Comparison of ENCODE assay signal across 20 mouse cellular contexts in genomic region chr17:62286086-62287080, GRCm38 (mm10).
DNase-seq lines count a peak whose midpoint lies in the region; ATAC-seq and TF ChIP-seq lines count a peak whose summit lies in the region.
"Had no signal": no experiment of that assay in that cellular context is flagged by ENCODE, and none has a peak within 500 bp of the region (broad histone marks: within the 10 kb centered on the region; RNA-seq: fewer than 3 reads in every experiment).

No protein-coding gene starts in this region.

- no peak overlapping the region for H3K9ac ChIP-seq in heart, embryonic 15.5 days
- H3K9ac ChIP-seq: forebrain, embryonic 15.5 days; hindbrain, embryonic 15.5 days; limb, embryonic 13.5 days; liver, embryonic 15.5 days; midbrain, embryonic 12.5 days had no signal

- no peak for ATAC-seq in heart, embryonic 15.5 days (replicated peaks; ENCODE audit: insufficient number of reproducible peaks, insufficient read depth, low FRiP score, low read depth)
- ATAC-seq: forebrain, embryonic 15.5 days had no signal

- H3K27me3 ChIP-seq in heart, embryonic 15.5 days, result no peaks in the 10 kb centered on the region
- no peaks in the 10 kb centered on the region for H3K27me3 ChIP-seq in kidney, adult 2 months (replicated peaks; ENCODE audit: control insufficient read depth, insufficient read depth, low read length)
- H3K27me3 ChIP-seq: forebrain, embryonic 15.5 days; hindbrain, embryonic 15.5 days; limb, embryonic 13.5 days; liver, embryonic 15.5 days; midbrain, embryonic 12.5 days had no signal

- H3K9me3 ChIP-seq in heart, embryonic 15.5 days (replicated peaks), result no peaks in the 10 kb centered on the region
- H3K9me3 ChIP-seq: forebrain, embryonic 15.5 days; hindbrain, embryonic 15.5 days; limb, embryonic 13.5 days; liver, embryonic 15.5 days; midbrain, embryonic 12.5 days had no signal

- H3K4me3 ChIP-seq in heart, embryonic 15.5 days, result no peak overlapping the region
- H3K4me3 ChIP-seq in kidney, adult 2 months (ENCODE audit: insufficient read depth, low read depth, low read length), result no peak overlapping the region
- H3K4me3 ChIP-seq: forebrain, embryonic 15.5 days; gastrocnemius, adult 2 months; hindbrain, embryonic 15.5 days; left cerebral cortex, adult 2 months; limb, embryonic 13.5 days; liver, embryonic 15.5 days; midbrain, embryonic 12.5 days; myocyte had no signal

- no peaks in the 10 kb centered on the region for H3K36me3 ChIP-seq in heart, embryonic 15.5 days
- no peaks in the 10 kb centered on the region for H3K36me3 ChIP-seq in kidney, adult 2 months (ENCODE audit: control insufficient read depth, insufficient read depth, low read length)
- H3K36me3 ChIP-seq: forebrain, embryonic 15.5 days; G1E; hindbrain, embryonic 15.5 days; limb, embryonic 13.5 days; liver, embryonic 15.5 days; midbrain, embryonic 12.5 days had no signal

- no peak overlapping the region for H3K27ac ChIP-seq in heart, embryonic 15.5 days
- no peak overlapping the region for H3K27ac ChIP-seq in kidney, adult 2 months (ENCODE audit: insufficient read depth, low read depth, low read length)
- H3K27ac ChIP-seq: forebrain, embryonic 15.5 days; gastrocnemius, adult 2 months; hindbrain, embryonic 15.5 days; left cerebral cortex, adult 2 months; limb, embryonic 13.5 days; liver, embryonic 15.5 days; midbrain, embryonic 12.5 days had no signal

- peaks cover 4% of the 10 kb centered on the region; the same call in 1 of the 2 replicates for H3K4me1 ChIP-seq in heart, embryonic 15.5 days (replicated peaks)
- no peaks in the 10 kb centered on the region for H3K4me1 ChIP-seq in kidney, adult 2 months (ENCODE audit: control insufficient read depth, insufficient read depth, low read length)
- H3K4me1 ChIP-seq: forebrain, embryonic 15.5 days; hindbrain, embryonic 15.5 days; limb, embryonic 13.5 days; liver, embryonic 15.5 days; midbrain, embryonic 12.5 days had no signal

- DNase-seq in heart, adult 8-10 months (ENCODE audit: low spot score), result no peak
- peak; percentile 3 for DNase-seq in right cerebral cortex, postnatal 25 days
- no peak for DNase-seq in right cerebral cortex, postnatal 36 days (ENCODE audit: low spot score in 2 of 2)
- peak; percentile 80 for DNase-seq in cerebellum, adult 9-10 months
- DNase-seq in kidney, adult 2 months, result no peak
- no peak for DNase-seq in thymus, postnatal 14 days
- DNase-seq: adrenal gland, postnatal 10 days; gastrocnemius, adult 2 months; heart, adult 18-20 months; kidney, adult 9 months; thymus, postnatal 36 days had no signal

- H3K4me2 ChIP-seq in heart, embryonic 15.5 days, result peak overlapping the region; percentile 18; the same call in 1 of the 2 replicates
- H3K4me2 ChIP-seq: forebrain, embryonic 15.5 days; hindbrain, embryonic 15.5 days; limb, embryonic 13.5 days; liver, embryonic 15.5 days; midbrain, embryonic 12.5 days had no signal

- no peak for TF ChIP-seq CTCF in kidney, adult 2 months (conservative IDR thresholded peaks at IDR 0.05; ENCODE audit: insufficient read depth, insufficient read length, low read depth, low read length)

- no peak for TF ChIP-seq POLR2A in kidney, adult 2 months (IDR thresholded peaks at IDR 0.05; ENCODE audit: low read depth, low read length)

- WGBS in heart, embryonic 15.5 days, result 40% methylated on average over 12 of the region's 12 CpGs
- WGBS in kidney, adult 2 months, result 83% methylated on average over 12 of the region's 12 CpGs

Comparison
In these comparisons a context has a peak if more than half of its experiments do, and no peak if none do; other contexts are left out.
1. DNase-seq: peak in right cerebral cortex, postnatal 25 days (single experiment) and cerebellum, adult 9-10 months (single experiment); none in heart, adult 8-10 months (single experiment), right cerebral cortex, postnatal 36 days (0 of 2), kidney, adult 2 months (single experiment) and thymus, postnatal 14 days (single experiment).